Mouse (Mus musculus) embryonic facial prominence, embryonic 12.5 days (tissue): ENCODE measurements around the gene Has1. TPM values are rescaled to one million over a fixed set of nuclear protein-coding genes. Genes with fewer than 3 reads are reported as not detected.

Experiments
- ATAC-seq: fragments of 200-750 bp; cut with Nextera tagmentation; 2 replicates; pipeline ENCODE4 v1.8.0; 2017; ENCODE audit not compliant: insufficient number of reproducible peaks, insufficient read depth, low FRiP score, low TSS enrichment
- H3K27ac ChIP-seq: fragments of 300-500 bp; sonication (generic); 2 replicates; pipeline ENCODE4 v1.5.1; 2016; ENCODE audit warnings: mild to moderate bottlenecking
- H3K27me3 ChIP-seq: fragments of 300-500 bp; sonication (generic); 2 replicates; pipeline ENCODE4 v1.6.1; 2016; ENCODE audit warnings: mild to moderate bottlenecking, moderate library complexity
- H3K36me3 ChIP-seq: fragments of 300-500 bp; sonication (generic); 2 replicates; pipeline ENCODE4 v1.6.1; 2016; ENCODE audit warnings: mild to moderate bottlenecking
- H3K4me1 ChIP-seq: fragments of 300-500 bp; sonication (generic); 2 replicates; pipeline ENCODE4 v1.6.1; 2016
- H3K4me2 ChIP-seq: fragments of 300-500 bp; sonication (generic); replicated peaks from 2 replicates; pipeline ENCODE4 v1.6.1; 2016; ENCODE audit warnings: mild to moderate bottlenecking, moderate library complexity
- H3K4me3 ChIP-seq: fragments of 300-500 bp; sonication (generic); 2 replicates; pipeline ENCODE4 v1.5.1; 2016; ENCODE audit warnings: mild to moderate bottlenecking
- H3K9ac ChIP-seq: fragments of 300-500 bp; sonication (generic); 2 replicates; pipeline ENCODE4 v1.6.1; 2016; ENCODE audit warnings: mild to moderate bottlenecking, moderate library complexity
- H3K9me3 ChIP-seq: fragments of 300-500 bp; sonication (generic); 2 replicates; pipeline ENCODE4 v1.6.1; 2016; ENCODE audit warnings: mild to moderate bottlenecking, moderate library complexity
- WGBS: fragments of 180-500 bp; shearing (Covaris S2); methylation state at CpG from one replicate; pipeline ENCODE4 v1.1.7; 2016; 5-methylcytosine and 5-hydroxymethylcytosine counted together
- polyA plus RNA-seq: library from polyadenylated mRNA; unstranded; fragments of >200 nt; fragmentation: Nextera tagmentation; extraction: Ambion mirVana; gene quantifications from 2 replicates; pipeline ENCODE4 v1.2.1, GENCODE M21; 2016

The Has1 gene
- polyA plus RNA-seq = 1.6 and 1.7 TPM in 2 replicates

GRCm38 (mm10) chr17:17855064-17855838 lies at the start of gene Has1:
Gene Has1, minus strand, starts transcription at chr17:17855205.
- ATAC-seq = peak; percentile 68; the same call in 1 of the 2 replicates
- no peak within 1 kb of the TSS for H3K9ac ChIP-seq
- peaks cover 3% of the 10 kb centered on the region for H3K27me3 ChIP-seq
- 0 out of 2 replicates have a peak within 1 kb of the TSS, but pooled peaks have one; percentile 17 for H3K27ac ChIP-seq
- H3K4me2 ChIP-seq = peak within 1 kb of the TSS; percentile 9; the same call in 1 of the 2 replicates
- 22% methylated on average over 8 of the region's 8 CpGs for WGBS
- 0 out of 2 replicates have a peak, but pooled peaks cover 6% of the 10 kb centered on the region for H3K36me3 ChIP-seq
- no peaks in the 10 kb centered on the region for H3K9me3 ChIP-seq
- H3K4me3 ChIP-seq = no peak within 1 kb of the TSS
- peaks cover 13% of the 10 kb centered on the region for H3K4me1 ChIP-seq

GRCm38 (mm10) chr17:17900768-17901167 lies 45.8 kb upstream of the Has1 start:
- no peak overlapping the region for H3K27ac ChIP-seq

GRCm38 (mm10) chr17:17899268-17899667 lies 44.3 kb upstream of the Has1 start:
- H3K9me3 ChIP-seq = no peaks in the 10 kb centered on the region
- no peaks in the 10 kb centered on the region for H3K27me3 ChIP-seq
- ATAC-seq = no peak
- H3K4me1 ChIP-seq = no peaks in the 10 kb centered on the region
- no peak overlapping the region for H3K4me2 ChIP-seq
- no peak overlapping the region for H3K4me3 ChIP-seq
- no peaks in the 10 kb centered on the region for H3K36me3 ChIP-seq
- WGBS = 73% methylated on average over 2 of the region's 2 CpGs
- no peak overlapping the region for H3K9ac ChIP-seq
- no peak overlapping the region for H3K27ac ChIP-seq

More at GRCm38 (mm10) chr17:17900768-17901167, 45.8 kb upstream of the Has1 start:
- H3K4me3 ChIP-seq = no peak overlapping the region
- no peaks in the 10 kb centered on the region for H3K9me3 ChIP-seq
- no peak overlapping the region for H3K4me2 ChIP-seq
- H3K4me1 ChIP-seq = no peaks in the 10 kb centered on the region
- no peaks in the 10 kb centered on the region for H3K36me3 ChIP-seq
- 87% methylated on average over 1 of the region's 1 CpGs for WGBS
- no peaks in the 10 kb centered on the region for H3K27me3 ChIP-seq
- no peak overlapping the region for H3K9ac ChIP-seq
- ATAC-seq = no peak

GRCm38 (mm10) chr17:17896039-17896438 lies 41.0 kb upstream of the Has1 start:
- under 1% methylated on average over 4 of the region's 4 CpGs for WGBS
- no peaks in the 10 kb centered on the region for H3K27me3 ChIP-seq
- no peaks in the 10 kb centered on the region for H3K36me3 ChIP-seq
- H3K4me2 ChIP-seq = no peak overlapping the region
- no peak overlapping the region for H3K27ac ChIP-seq
- no peaks in the 10 kb centered on the region for H3K4me1 ChIP-seq
- H3K9me3 ChIP-seq = no peaks in the 10 kb centered on the region
- H3K9ac ChIP-seq = no peak overlapping the region
- no peak overlapping the region for H3K4me3 ChIP-seq
- no peak for ATAC-seq

- ATAC-seq = no peak
- H3K9ac ChIP-seq = no peak overlapping the region
- H3K4me1 ChIP-seq = no peaks in the 10 kb centered on the region
- no peaks in the 10 kb centered on the region for H3K9me3 ChIP-seq
- no peak overlapping the region for H3K4me2 ChIP-seq
- WGBS = 74% methylated on average over 2 of the region's 2 CpGs
- H3K4me3 ChIP-seq = no peak overlapping the region
- no peak overlapping the region for H3K27ac ChIP-seq
- H3K36me3 ChIP-seq = no peaks in the 10 kb centered on the region
- H3K27me3 ChIP-seq = no peaks in the 10 kb centered on the region
These were observed 34.9 kb upstream of the Has1 start for GRCm38 (mm10) chr17:17889732-17890425.

GRCm38 (mm10) chr17:17887774-17888248 lies 32.8 kb upstream of the Has1 start, which contains the start of the genes Fpr2 and Fpr3:
Gene Fpr2, plus strand, starts transcription at chr17:17887824.
Gene Fpr3, plus strand, starts transcription at chr17:17887852.
- WGBS = 53% methylated on average over 1 of the region's 1 CpGs
- Histone ChIP-seq H3K27me3 (no peaks in the 10 kb centered on the region), H3K27ac (no peak within 1 kb of the TSS), H3K4me3 (no peak within 1 kb of the TSS), H3K36me3 (no peaks in the 10 kb centered on the region), H3K4me1 (no peaks in the 10 kb centered on the region), H3K9ac (no peak within 1 kb of the TSS), H3K4me2 (no peak within 1 kb of the TSS), H3K9me3 (no peaks in the 10 kb centered on the region)
- ATAC-seq = no peak

- H3K4me3 ChIP-seq = no peak within 1 kb of the TSS
- no peaks in the 10 kb centered on the region for H3K27me3 ChIP-seq
- no peak within 1 kb of the TSS for H3K9ac ChIP-seq
- H3K9me3 ChIP-seq = no peaks in the 10 kb centered on the region
- H3K36me3 ChIP-seq = no peaks in the 10 kb centered on the region
- no peak within 1 kb of the TSS for H3K27ac ChIP-seq
- H3K4me2 ChIP-seq = no peak within 1 kb of the TSS
- no peak for ATAC-seq
- H3K4me1 ChIP-seq = no peaks in the 10 kb centered on the region
- WGBS = 64% methylated on average over 1 of the region's 1 CpGs
These were observed 28.8 kb upstream of the Has1 start, which contains the start of gene Fpr1 for GRCm38 (mm10) chr17:17883840-17884239. Gene Fpr1, minus strand, starts transcription at chr17:17883940.

GRCm38 (mm10) chr17:17882672-17883071 lies 27.7 kb upstream of the Has1 start:
- Histone ChIP-seq H3K9me3 (no peaks in the 10 kb centered on the region), H3K4me1 (no peaks in the 10 kb centered on the region), H3K4me3 (no peak overlapping the region), H3K9ac (no peak overlapping the region), H3K27me3 (no peaks in the 10 kb centered on the region), H3K27ac (no peak overlapping the region), H3K36me3 (no peaks in the 10 kb centered on the region), H3K4me2 (no peak overlapping the region)
- no peak for ATAC-seq
- 78% methylated on average over 3 of the region's 3 CpGs for WGBS

GRCm38 (mm10) chr17:17879347-17879746 lies 24.3 kb upstream of the Has1 start:
- Histone ChIP-seq H3K27me3 (no peaks in the 10 kb centered on the region), H3K9ac (no peak overlapping the region), H3K4me2 (no peak overlapping the region), H3K4me1 (no peaks in the 10 kb centered on the region), H3K4me3 (no peak overlapping the region), H3K27ac (no peak overlapping the region), H3K9me3 (no peaks in the 10 kb centered on the region), H3K36me3 (no peaks in the 10 kb centered on the region)
- 82% methylated on average over 1 of the region's 1 CpGs for WGBS
- no peak for ATAC-seq

- ATAC-seq = no peak
- no peaks in the 10 kb centered on the region for H3K9me3 ChIP-seq
- H3K27me3 ChIP-seq = no peaks in the 10 kb centered on the region
- no peaks in the 10 kb centered on the region for H3K36me3 ChIP-seq
- H3K27ac ChIP-seq = no peak overlapping the region
- 88% methylated on average over 2 of the region's 2 CpGs for WGBS
- no peak overlapping the region for H3K9ac ChIP-seq
- H3K4me1 ChIP-seq = no peaks in the 10 kb centered on the region
- H3K4me3 ChIP-seq = no peak overlapping the region
- no peak overlapping the region for H3K4me2 ChIP-seq
These were observed 16.7 kb upstream of the Has1 start for GRCm38 (mm10) chr17:17871697-17872096.

- H3K36me3 ChIP-seq = no peaks in the 10 kb centered on the region
- no peak overlapping the region for H3K4me2 ChIP-seq
- no peak overlapping the region for H3K4me3 ChIP-seq
- H3K9me3 ChIP-seq = no peaks in the 10 kb centered on the region
- H3K27me3 ChIP-seq = no peaks in the 10 kb centered on the region
- no peak overlapping the region for H3K27ac ChIP-seq
- no peaks in the 10 kb centered on the region for H3K4me1 ChIP-seq
- no peak overlapping the region for H3K9ac ChIP-seq
- no peak for ATAC-seq
- 84% methylated on average over 2 of the region's 2 CpGs for WGBS
These were observed 16.0 kb upstream of the Has1 start for GRCm38 (mm10) chr17:17870892-17871550.
